Mouse (Mus musculus) CH12.LX (cell line): ENCODE results near the gene Macrod1. TPM values are rescaled to one million over a fixed set of nuclear protein-coding genes. Genes with fewer than 3 reads are reported as not detected.
"Not testable (repeated sequence)": the region's sequence is repeated elsewhere in the genome, so short reads cannot be mapped to it uniquely, and the experiment has no call there.

Source experiments
- DNase-seq: peaks from one replicate; pipeline ENCODE4 v3.0.0-alpha.2; 2013; ENCODE audit errors: extremely low read depth
- H3K27ac ChIP-seq: 2 replicates; pipeline ENCODE4 v1.5.1; 2012; ENCODE audit warnings: low read depth, mild to moderate bottlenecking, control low read depth, moderate library complexity; ENCODE audit not compliant: insufficient read depth
- H3K27me3 ChIP-seq: replicated peaks from 2 replicates; pipeline ENCODE3; 2012; ENCODE audit warnings: inconsistent platforms
- H3K36me3 ChIP-seq, 2 experiments: replicated peaks in 1 of 2; 2 replicates each; pipeline versions ENCODE3 to v1.6.1; 2012; ENCODE audit warnings: inconsistent platforms in 1 of 2, low read length in 1 of 2, mild to moderate bottlenecking in 1 of 2, mixed read lengths in 1 of 2, moderate library complexity in 1 of 2; ENCODE audit not compliant: control insufficient read depth in 1 of 2, insufficient read depth in 1 of 2
- H3K4me1 ChIP-seq, 2 experiments: 2 replicates each; pipeline ENCODE4 v1.6.1; 2012; ENCODE audit warnings: inconsistent platforms in 1 of 2, moderate library complexity in 1 of 2; ENCODE audit not compliant: insufficient read depth in 2 of 2, control insufficient read depth in 1 of 2
- H3K4me2 ChIP-seq: 2 replicates; pipeline ENCODE4 v1.6.1; 2012; ENCODE audit warnings: low read depth, mild to moderate bottlenecking, control low read depth; ENCODE audit not compliant: poor library complexity, insufficient read depth, severe bottlenecking
- H3K4me3 ChIP-seq, 3 experiments: fragments of 150-350 bp in 1 of 3; sonication (generic) in 1 of 3; replicated peaks in 1 of 3; 2 replicates each; pipeline versions ENCODE3 to v1.5.1; 2011 to 2012; ENCODE audit warnings: low read depth in 2 of 3, low read length in 2 of 3, mild to moderate bottlenecking in 2 of 3, moderate library complexity in 2 of 3, control low read depth in 1 of 3, improper control_type of control experiment in 1 of 3, inconsistent platforms in 1 of 3, mixed read lengths in 1 of 3; ENCODE audit not compliant: poor library complexity in 1 of 3
- H3K79me2 ChIP-seq: replicated peaks from 2 replicates; pipeline ENCODE4 v1.6.1; 2012; ENCODE audit warnings: mild to moderate bottlenecking, moderate library complexity; ENCODE audit not compliant: control insufficient read depth, poor library complexity, insufficient read depth, severe bottlenecking; ENCODE audit errors: extremely low read depth
- H3K9ac ChIP-seq: 2 replicates; pipeline ENCODE4 v1.6.1; 2012; ENCODE audit warnings: low read depth, mild to moderate bottlenecking, control low read depth, moderate library complexity; ENCODE audit not compliant: insufficient read depth
- H3K9me3 ChIP-seq: replicated peaks from 2 replicates; pipeline ENCODE3; 2012; ENCODE audit warnings: low read length, inconsistent platforms, mixed read lengths
- CHD2 ChIP-seq: IDR thresholded peaks from 2 replicates; pipeline ENCODE4 v1.6.1; 2011; ENCODE audit warnings: low read length, improper control_type of control experiment
- CTCF ChIP-seq, 2 experiments: IDR thresholded peaks in 1 of 2; conservative IDR thresholded peaks in 1 of 2; 2 replicates each; pipeline ENCODE4 v1.5.1; 2011 to 2012; ENCODE audit warnings: low read depth in 2 of 2, low read length in 2 of 2, improper control_type of control experiment in 1 of 2, inconsistent platforms in 1 of 2, mild to moderate bottlenecking in 1 of 2, moderate library complexity in 1 of 2
- E2F4 ChIP-seq: IDR thresholded peaks from 2 replicates; pipeline ENCODE4 v1.6.1; 2011; ENCODE audit warnings: low read depth, low read length, improper control_type of control experiment; ENCODE audit not compliant: insufficient replicate concordance
- ELF1 ChIP-seq: IDR thresholded peaks from 2 replicates; pipeline ENCODE4 v1.6.1; 2014; ENCODE audit warnings: low read depth, mild to moderate bottlenecking, inconsistent platforms, low read length, improper control_type of control experiment
- EP300 ChIP-seq: IDR thresholded peaks from 2 replicates; pipeline ENCODE4 v1.6.1; 2011; ENCODE audit warnings: low read length, improper control_type of control experiment
- ETS1 ChIP-seq: conservative IDR thresholded peaks from 2 replicates; pipeline ENCODE4 v1.6.1; 2012; ENCODE audit warnings: low read depth, mild to moderate bottlenecking, inconsistent platforms, low read length, improper control_type of control experiment, moderate library complexity
- GABPA ChIP-seq: IDR thresholded peaks from 2 replicates; pipeline ENCODE4 v1.6.1; 2012; ENCODE audit warnings: low read depth, low read length, improper control_type of control experiment, inconsistent platforms; ENCODE audit not compliant: insufficient replicate concordance
- HCFC1 ChIP-seq: IDR thresholded peaks from 2 replicates; pipeline ENCODE4 v1.6.1; 2012; ENCODE audit warnings: low read depth, mild to moderate bottlenecking, inconsistent platforms, low read length, improper control_type of control experiment
- JUN ChIP-seq: IDR thresholded peaks from 2 replicates; pipeline ENCODE4 v1.6.1; 2011; ENCODE audit warnings: low read depth, mild to moderate bottlenecking, low read length, improper control_type of control experiment, moderate library complexity; ENCODE audit not compliant: insufficient read depth
- JUND ChIP-seq: conservative IDR thresholded peaks from 2 replicates; pipeline ENCODE4 v1.6.1; 2011; ENCODE audit warnings: low read depth, low read length, improper control_type of control experiment
- MAX ChIP-seq: IDR thresholded peaks from 2 replicates; pipeline ENCODE4 v1.6.1; 2011; ENCODE audit warnings: low read length, improper control_type of control experiment
- MEF2A ChIP-seq: IDR thresholded peaks from 2 replicates; pipeline ENCODE4 v1.6.1; 2014; ENCODE audit warnings: low read depth, mild to moderate bottlenecking, inconsistent platforms, low read length, improper control_type of control experiment, borderline replicate concordance
- MXI1 ChIP-seq: IDR thresholded peaks from 2 replicates; pipeline ENCODE4 v1.6.1; 2011; ENCODE audit warnings: mild to moderate bottlenecking, low read depth, low read length, improper control_type of control experiment
- MYC ChIP-seq: IDR thresholded peaks from 2 replicates; pipeline ENCODE4 v1.6.1; 2011; ENCODE audit warnings: low read depth, mild to moderate bottlenecking, improper control_type of control experiment, low read length
- NELFE ChIP-seq: IDR thresholded peaks from 2 replicates; pipeline ENCODE4 v1.6.1; 2011; ENCODE audit warnings: low read depth, low read length, improper control_type of control experiment
- PAX5 ChIP-seq: IDR thresholded peaks from 2 replicates; pipeline ENCODE4 v1.6.1; 2012; ENCODE audit warnings: low read length, inconsistent platforms, mixed read lengths
- POLR2A ChIP-seq: IDR thresholded peaks from 2 replicates; pipeline ENCODE4 v1.6.1; 2011; ENCODE audit warnings: low read depth, mild to moderate bottlenecking, improper control_type of control experiment, low read length
- RAD21 ChIP-seq: IDR thresholded peaks from 2 replicates; pipeline ENCODE4 v1.6.1; 2011; ENCODE audit warnings: low read depth, mild to moderate bottlenecking, low read length, improper control_type of control experiment, moderate library complexity
- RCOR1 ChIP-seq: conservative IDR thresholded peaks from 2 replicates; pipeline ENCODE4 v1.6.1; 2012; ENCODE audit warnings: low read depth, mild to moderate bottlenecking, inconsistent platforms, low read length, improper control_type of control experiment
- SIN3A ChIP-seq: IDR thresholded peaks from 2 replicates; pipeline ENCODE4 v1.6.1; 2012; ENCODE audit warnings: low read length, improper control_type of control experiment, inconsistent platforms
- SMC3 ChIP-seq: IDR thresholded peaks from 2 replicates; pipeline ENCODE4 v1.6.1; 2011; ENCODE audit warnings: low read depth, low read length, improper control_type of control experiment
- TBP ChIP-seq: conservative IDR thresholded peaks from 2 replicates; pipeline ENCODE4 v1.6.1; 2011; ENCODE audit warnings: low read depth, low read length, improper control_type of control experiment
- TCF12 ChIP-seq: IDR thresholded peaks from 2 replicates; pipeline ENCODE4 v1.6.1; 2014; ENCODE audit warnings: low read depth, mild to moderate bottlenecking, inconsistent platforms, low read length, improper control_type of control experiment
- ZKSCAN1 ChIP-seq: IDR thresholded peaks from 2 replicates; pipeline ENCODE4 v1.6.1; 2012; ENCODE audit warnings: low read depth, inconsistent platforms, low read length, improper control_type of control experiment, borderline replicate concordance
- ZMIZ1 ChIP-seq: IDR thresholded peaks from 2 replicates; pipeline ENCODE4 v1.6.1; 2012; ENCODE audit warnings: low read depth, mild to moderate bottlenecking, inconsistent platforms, low read length, improper control_type of control experiment
- dilution Hi-C: fragments of 300-500 bp; cut with MboI; formaldehyde crosslinking; loops from 2 replicates; pipeline ENCODE4 v1.14.3; 2020; ENCODE audit warnings: low sequenced_read_pairs; ENCODE audit not compliant: extremely low pct_unique_long_range_greater_than_20kb, extremely low pct_ligation_motif_present
- in situ Hi-C: fragments of 300-500 bp; cut with MboI; formaldehyde crosslinking; loops from 3 replicates; pipeline ENCODE4 v1.14.3; 2019; ENCODE audit warnings: low sequenced_read_pairs, low pct_ligation_motif_present, low pct_unique_long_range_greater_than_20kb, mixed read lengths
- polyA plus RNA-seq: library from polyadenylated mRNA; unstranded; fragments of >175 nt; gene quantifications from 2 replicates; pipeline ENCODE4 v1.2.1, GENCODE M21; 2012; ENCODE audit warnings: low read depth; ENCODE audit not compliant: insufficient read length
- total RNA-seq, 2 experiments: library from RNA; depleted of rRNA; stranded (reverse); fragments of 300-350 nt in 1 of 2; fragments of >200 nt in 1 of 2; gene quantifications; 2 replicates each; pipeline ENCODE4 v1.2.3; 2012 to 2014

Gene Macrod1
- total and polyA plus RNA-seq, 3 experiments, result 1.0 TPM; not detected in 2

DNA sequence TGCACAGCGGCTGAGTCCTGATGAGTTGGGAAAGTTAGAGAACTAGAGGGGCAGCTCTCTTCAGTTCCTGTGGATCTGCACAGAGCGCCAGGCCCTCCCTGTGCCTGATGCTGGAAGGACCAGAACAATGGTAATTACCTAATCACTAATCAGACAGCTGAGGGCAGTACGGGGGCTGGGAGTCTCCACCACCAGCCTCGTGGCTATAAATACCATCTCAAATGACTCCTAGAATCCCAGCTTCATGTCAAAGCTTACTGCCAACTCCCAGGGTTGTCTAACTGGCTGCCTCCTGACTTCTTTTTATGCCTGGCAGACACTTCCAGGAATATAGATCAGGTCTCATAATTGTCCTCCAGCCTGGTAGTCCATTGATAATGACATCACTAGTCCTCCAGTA is 11.9 kb upstream of the Macrod1 start:
- H3K4me2 ChIP-seq, result no peak overlapping the region
- no peak overlapping the region for H3K4me3 ChIP-seq
- no peak overlapping the region for H3K27ac ChIP-seq
- no peak for DNase-seq
- in situ Hi-C loops (no loop called here), dilution Hi-C loops (no loop called here)
- no peaks in the 10 kb centered on the region for H3K36me3 ChIP-seq
- no peaks in the 10 kb centered on the region for H3K79me2 ChIP-seq
- TF ChIP-seq ETS1 (no peak), POLR2A (no peak), MXI1 (no peak), TCF12 (no peak), ELF1 (no peak), NELFE (no peak), ZKSCAN1 (no peak), JUND (no peak), HCFC1 (no peak), CTCF (conservative IDR thresholded peaks at IDR 0.05 in 1 of 2, IDR thresholded peaks at IDR 0.05 in 1 of 2; ENCODE audit: low read depth in 2 of 2, low read length in 2 of 2) (no peak), GABPA (no peak)
- H3K4me1 ChIP-seq, result peaks cover 6 to 16% of the 10 kb centered on the region in 2 experiments
- H3K27me3 ChIP-seq, result peaks cover 31% of the 10 kb centered on the region
- H3K9me3 ChIP-seq, result peaks cover 3% of the 10 kb centered on the region
- no peak overlapping the region for H3K9ac ChIP-seq

DNA sequence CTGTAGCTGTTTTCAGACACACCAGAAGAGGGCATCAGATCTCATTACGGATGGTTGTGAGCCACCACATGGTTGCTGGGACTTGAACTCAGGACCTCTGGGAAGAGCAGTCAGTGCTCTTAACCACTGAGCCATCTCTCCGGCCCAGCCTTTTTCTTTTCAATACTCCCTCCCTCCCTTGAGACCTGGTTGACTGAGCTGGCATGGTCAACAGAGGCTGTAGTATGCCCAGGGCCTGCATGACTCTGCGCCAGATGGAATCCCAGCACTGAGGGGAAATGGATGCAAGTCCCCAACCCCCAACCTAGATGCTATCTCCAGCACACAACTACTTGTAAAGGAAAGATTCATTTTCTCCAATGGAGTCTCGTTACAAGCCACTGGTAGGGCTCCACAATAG is 3.2 kb upstream of the Macrod1 start:
- Histone ChIP-seq H3K27me3 (peaks cover 77% of the 10 kb centered on the region), H3K4me1 (peaks cover 9 to 22% of the 10 kb centered on the region in 2 experiments), H3K9me3 (peaks cover 12% of the 10 kb centered on the region)
- H3K4me2 ChIP-seq, H3K79me2 ChIP-seq, H3K4me3 ChIP-seq, dilution Hi-C loops, H3K36me3 ChIP-seq, H3K9ac ChIP-seq, H3K27ac ChIP-seq, DNase-seq: not testable (repeated sequence)
- in situ Hi-C loops, result loop anchor here (25.0 kb wide), 1 partner anchor 359 kb away; the partner anchor contains the start of gene 2700081O15Rik

DNA sequence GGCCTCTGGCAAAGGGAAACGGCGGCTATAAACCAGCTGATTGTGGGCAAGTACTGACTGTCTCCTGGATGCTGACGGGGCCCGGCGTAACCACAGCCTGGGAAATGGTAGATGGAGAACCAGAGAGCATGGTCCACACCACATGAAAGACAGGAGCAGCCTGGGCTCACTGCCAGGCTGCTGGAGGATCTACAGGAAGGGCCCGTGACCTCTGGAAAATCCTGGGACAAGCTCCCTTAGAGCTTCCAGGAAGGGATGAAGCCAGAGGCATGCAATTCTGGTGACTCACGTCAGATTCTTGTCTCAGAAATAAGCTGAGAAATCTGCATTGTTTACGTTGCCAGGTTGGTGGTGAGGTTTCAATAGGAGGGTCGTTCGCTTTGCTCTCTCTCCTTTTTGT is 1.8 kb upstream of the Macrod1 start:
- dilution Hi-C loops (no loop called here), in situ Hi-C loops (loop anchor here (5.0 to 25.0 kb wide), 2 partner anchors 153 to 358 kb away; partner anchors contain the start of genes 2700081O15Rik and Otub1)
- H3K9ac ChIP-seq, result no peak overlapping the region
- H3K36me3 ChIP-seq, result no peaks in the 10 kb centered on the region
- H3K9me3 ChIP-seq, result peaks cover 9% of the 10 kb centered on the region
- H3K4me3 ChIP-seq, result no peak overlapping the region
- peaks cover 78% of the 10 kb centered on the region for H3K27me3 ChIP-seq
- DNase-seq, result no peak
- peaks cover 9 to 22% of the 10 kb centered on the region in 2 experiments for H3K4me1 ChIP-seq
- H3K4me2 ChIP-seq, result no peak overlapping the region
- TF ChIP-seq TBP (no peak), RAD21 (no peak), ELF1 (no peak), TCF12 (no peak), RCOR1 (no peak), PAX5 (no peak), EP300 (no peak), HCFC1 (no peak), MAX (no peak), ZMIZ1 (no peak), JUN (no peak), CHD2 (no peak), SIN3A (no peak), MEF2A (no peak), ETS1 (no peak), MYC (no peak), SMC3 (no peak), E2F4 (no peak)
- no peaks in the 10 kb centered on the region for H3K79me2 ChIP-seq
- H3K27ac ChIP-seq, result no peak overlapping the region
